Mouse (Mus musculus) kidney, adult 18-20 months (tissue): ENCODE results near the gene Stum.
"Not testable (repeated sequence)": the region's sequence is repeated elsewhere in the genome, so short reads cannot be mapped to it uniquely, and the experiment has no call there.

Experiments used
- DNase-seq: peaks from one replicate; pipeline ENCODE4 v3.0.0; 2021

Stum gene

GRCm38 (mm10) chr1:180483399-180484291 lies at the start of gene Stum:
Gene Stum, minus strand, starts transcription at chr1:180483504.
- peak; percentile 83 for DNase-seq

GRCm38 (mm10) chr1:180532671-180533070 lies 49.4 kb upstream of the Stum start:
- DNase-seq: no peak

GRCm38 (mm10) chr1:180530457-180531263 lies 47.4 kb upstream of the Stum start:
- no peak for DNase-seq

- DNase-seq: no peak
These were observed 46.5 kb upstream of the Stum start for GRCm38 (mm10) chr1:180529847-180530246.

GRCm38 (mm10) chr1:180525301-180525700 lies 42.0 kb upstream of the Stum start:
- no peak for DNase-seq

GRCm38 (mm10) chr1:180523320-180523719 lies 40.0 kb upstream of the Stum start:
- DNase-seq: no peak

GRCm38 (mm10) chr1:180520190-180520589 lies 36.9 kb upstream of the Stum start:
- DNase-seq: no peak

GRCm38 (mm10) chr1:180519520-180519919 lies 36.2 kb upstream of the Stum start:
- no peak for DNase-seq

GRCm38 (mm10) chr1:180518899-180519298 lies 35.6 kb upstream of the Stum start:
- DNase-seq: not testable (repeated sequence)

GRCm38 (mm10) chr1:180518412-180518811 lies 35.1 kb upstream of the Stum start:
- no peak for DNase-seq

GRCm38 (mm10) chr1:180517390-180518054 lies 34.2 kb upstream of the Stum start:
- no peak for DNase-seq

- DNase-seq: no peak
These were observed 30.8 kb upstream of the Stum start for GRCm38 (mm10) chr1:180514077-180514476.

- no peak for DNase-seq
These were observed 27.6 kb upstream of the Stum start for GRCm38 (mm10) chr1:180510879-180511278.

GRCm38 (mm10) chr1:180510442-180510841 lies 27.1 kb upstream of the Stum start:
- peak; percentile 15 for DNase-seq

- DNase-seq: no peak
These were observed 25.4 kb upstream of the Stum start for GRCm38 (mm10) chr1:180508662-180509061.

GRCm38 (mm10) chr1:180507291-180507791 lies 24.0 kb upstream of the Stum start:
- DNase-seq: no peak

- DNase-seq: no peak
These were observed 23.0 kb upstream of the Stum start for GRCm38 (mm10) chr1:180506341-180506740.

- DNase-seq: no peak
These were observed 21.6 kb upstream of the Stum start for GRCm38 (mm10) chr1:180504899-180505298.

- no peak for DNase-seq
These were observed 20.2 kb upstream of the Stum start for GRCm38 (mm10) chr1:180503484-180503883.

- DNase-seq: no peak
These were observed 19.3 kb upstream of the Stum start for GRCm38 (mm10) chr1:180502566-180502965.

GRCm38 (mm10) chr1:180500641-180501040 lies 17.3 kb upstream of the Stum start:
- DNase-seq: no peak

- no peak for DNase-seq
These were observed 16.9 kb upstream of the Stum start for GRCm38 (mm10) chr1:180500218-180500617.

- no peak for DNase-seq
These were observed 16.5 kb upstream of the Stum start for GRCm38 (mm10) chr1:180499766-180500165.
